Comparison of ENCODE assay signal across 13 mouse cellular contexts in genomic region chr10:119878331-119878730, GRCm38 (mm10).
DNase-seq lines count a peak whose midpoint lies in the region; ATAC-seq and TF ChIP-seq lines count a peak whose summit lies in the region.
"Had no signal": no experiment of that assay in that cellular context is flagged by ENCODE, and none has a peak within 500 bp of the region (broad histone marks: within the 10 kb centered on the region; RNA-seq: fewer than 3 reads in every experiment).

No protein-coding gene starts in this region.

- WGBS in kidney, postnatal 0 days, result 30% methylated on average over 12 of the region's 12 CpGs
- WGBS in hindbrain, embryonic 11.5 days, result 35% methylated on average over 12 of the region's 12 CpGs
- 14% methylated on average over 12 of the region's 12 CpGs for whole genome bisulfite sequencing in neural tube, embryonic 12.5 days

- peak; percentile 2 for DNase-seq in kidney, postnatal 0 days (ENCODE audit: low spot score)
- no peak for DNase-seq in kidney, postnatal 36 days
- peak; percentile 1 for DNase-seq in embryo, embryonic 11.5 days (ENCODE audit: low read depth, low spot score)
- DNase-seq in hindbrain, embryonic 11.5 days (ENCODE audit: low spot score), result peak; percentile 35
- no peak for DNase-seq in ovary, postnatal 14 days (ENCODE audit: low spot score)
- no peak for DNase-seq in frontal cortex, postnatal 14 days (ENCODE audit: low spot score in 2 of 2)
- no peak for DNase-seq in cerebellum, adult 9-11 months
- DNase-seq: gastrocnemius, postnatal 14 days; heart, postnatal 4 days; kidney, adult 2 months; lung, adult 2 months had no signal

- no peak overlapping the region for H3K27ac ChIP-seq in kidney, postnatal 0 days
- H3K27ac ChIP-seq in hindbrain, embryonic 11.5 days (ENCODE audit: low read depth, low read length), result no peak overlapping the region
- H3K27ac ChIP-seq in neural tube, embryonic 12.5 days, result 0 out of 2 replicates have a peak overlapping the region, but pooled peaks have one; percentile 15
- H3K27ac ChIP-seq: heart, embryonic 10.5 days had no signal

- H3K4me3 ChIP-seq in kidney, postnatal 0 days (replicated peaks; ENCODE audit: low read depth, low read length), result no peak overlapping the region
- no peak overlapping the region for H3K4me3 ChIP-seq in hindbrain, embryonic 11.5 days (ENCODE audit: low read depth, low read length)
- H3K4me3 ChIP-seq in neural tube, embryonic 12.5 days, result no peak overlapping the region
- H3K4me3 ChIP-seq: heart, embryonic 10.5 days had no signal

- ATAC-seq in kidney, postnatal 0 days (replicated peaks; ENCODE audit: low FRiP score, low read depth), result no peak
- peak; percentile 82 for ATAC-seq in hindbrain, embryonic 11.5 days (ENCODE audit: low FRiP score)
- peak; percentile 89 for ATAC-seq in neural tube, embryonic 12.5 days (ENCODE audit: low FRiP score, low read depth)

- H3K4me2 ChIP-seq in kidney, postnatal 0 days (ENCODE audit: low read length), result no peak overlapping the region
- H3K4me2 ChIP-seq in hindbrain, embryonic 11.5 days (replicated peaks; ENCODE audit: low read depth, low read length), result no peak overlapping the region
- peak overlapping the region; percentile 42 for H3K4me2 ChIP-seq in neural tube, embryonic 12.5 days (replicated peaks)

- no peak overlapping the region for H3K9ac ChIP-seq in kidney, postnatal 0 days (ENCODE audit: low read depth, low read length)
- H3K9ac ChIP-seq in hindbrain, embryonic 11.5 days (ENCODE audit: low read depth, low read length), result no peak overlapping the region
- H3K9ac ChIP-seq in neural tube, embryonic 12.5 days, result no peak overlapping the region

- H3K36me3 ChIP-seq in kidney, postnatal 0 days (ENCODE audit: insufficient read depth, low read length), result no peaks in the 10 kb centered on the region
- no peaks in the 10 kb centered on the region for H3K36me3 ChIP-seq in hindbrain, embryonic 11.5 days (ENCODE audit: control insufficient read depth, insufficient read depth, low read length)
- no peaks in the 10 kb centered on the region for H3K36me3 ChIP-seq in neural tube, embryonic 12.5 days
- H3K36me3 ChIP-seq: heart, embryonic 10.5 days had no signal

- no peaks in the 10 kb centered on the region for H3K9me3 ChIP-seq in kidney, postnatal 0 days (replicated peaks; ENCODE audit: low read length)
- no peaks in the 10 kb centered on the region for H3K9me3 ChIP-seq in hindbrain, embryonic 11.5 days (ENCODE audit: control insufficient read depth, low read length)
- H3K9me3 ChIP-seq in neural tube, embryonic 12.5 days, result no peaks in the 10 kb centered on the region
- H3K9me3 ChIP-seq: heart, embryonic 10.5 days had no signal

- no peaks in the 10 kb centered on the region for H3K27me3 ChIP-seq in kidney, postnatal 0 days (ENCODE audit: insufficient read depth, low read length)
- H3K27me3 ChIP-seq in hindbrain, embryonic 11.5 days (ENCODE audit: control insufficient read depth, insufficient read depth, low read length), result no peaks in the 10 kb centered on the region
- H3K27me3 ChIP-seq in neural tube, embryonic 12.5 days (replicated peaks), result no peaks in the 10 kb centered on the region

- no peak for TF ChIP-seq CTCF in kidney, postnatal 0 days (IDR thresholded peaks at IDR 0.05; ENCODE audit: low read depth)

- H3K4me1 ChIP-seq in kidney, postnatal 0 days (replicated peaks; ENCODE audit: insufficient read depth, low read length), result no peaks in the 10 kb centered on the region
- H3K4me1 ChIP-seq in hindbrain, embryonic 11.5 days (replicated peaks; ENCODE audit: control insufficient read depth, insufficient read depth, low read length), result no peaks in the 10 kb centered on the region
- peaks cover 23% of the 10 kb centered on the region for H3K4me1 ChIP-seq in neural tube, embryonic 12.5 days
- H3K4me1 ChIP-seq: heart, embryonic 10.5 days had no signal

Comparison
In these comparisons a context has a peak if more than half of its experiments do, and no peak if none do; other contexts are left out.
1. DNase-seq: peak in kidney, postnatal 0 days (single experiment), embryo, embryonic 11.5 days (single experiment) and hindbrain, embryonic 11.5 days (single experiment); none in kidney, postnatal 36 days (0 of 2), ovary, postnatal 14 days (single experiment), frontal cortex, postnatal 14 days (0 of 2) and cerebellum, adult 9-11 months (single experiment).